Mouse (Mus musculus) central nervous system, embryonic 14 days (tissue): ENCODE measurements around the gene Gm21773. TPM values are rescaled to one million over a fixed set of nuclear protein-coding genes. Genes with fewer than 3 reads are reported as not detected.

Source experiments
- polyA plus RNA-seq: library from polyadenylated mRNA; depleted of rRNA; stranded (reverse); fragments of >200 nt; gene quantifications from 2 replicates; pipeline ENCODE4 v1.2.3, GENCODE M21; 2012; rRNA removed

The Gm21773 gene
- not detected in 2 replicates for polyA plus RNA-seq

DNA sequence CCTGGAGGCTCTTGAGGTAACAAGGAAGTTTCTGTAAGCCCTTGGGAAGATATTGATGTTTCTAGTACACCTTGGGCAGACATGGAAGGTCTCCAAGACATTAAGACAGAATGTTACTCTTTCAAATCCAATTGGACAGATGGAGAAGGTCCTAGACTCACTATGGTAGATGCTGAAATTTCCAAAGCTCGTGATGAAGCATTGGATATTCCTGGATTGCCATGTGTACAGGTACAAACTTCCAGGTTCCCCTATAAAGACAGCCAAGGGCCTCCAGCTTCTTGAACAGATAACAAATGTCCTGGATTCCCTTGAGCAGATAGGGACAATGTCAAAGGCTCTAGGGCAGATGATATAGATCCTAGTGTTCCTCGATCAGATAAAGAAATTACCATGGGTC is at the start of gene Gm21773:
Gm21773 (minus strand) TSS at position 101 of the 400 bp plus-strand sequence.

